Mouse (Mus musculus): ENCODE data around the gene Zfp784. TPM values are rescaled to one million over a fixed set of nuclear protein-coding genes. Genes with fewer than 3 reads are reported as not detected.
"Not testable (repeated sequence)": the region's sequence is repeated elsewhere in the genome, so short reads cannot be mapped to it uniquely, and the experiment has no call there.

The Zfp784 gene
- polyA plus RNA-seq, 1 experiment = not detected

- H3K4me1 ChIP-seq (ENCODE audit: control insufficient read depth, insufficient read depth, low read length) = no peaks in the 10 kb centered on the region; the same call in 1 of the 2 replicates
- H3K4me3 ChIP-seq (ENCODE audit: insufficient read depth, low read depth, low read length) = peak within 1 kb of the TSS; percentile 82
- WGBS = under 1% methylated on average over 47 of the region's 49 CpGs
- TF ChIP-seq CTCF (IDR thresholded peaks at IDR 0.05; ENCODE audit: insufficient read depth, low read depth, low read length) = no peak
- TF ChIP-seq POLR2A (IDR thresholded peaks at IDR 0.05; ENCODE audit: insufficient read depth, low read depth, low read length) = peak; percentile 43; the same call in 1 of the 2 replicates
- peak within 1 kb of the TSS; percentile 48; the same call in 1 of the 2 replicates for H3K27ac ChIP-seq (ENCODE audit: insufficient read depth, low read depth, low read length)
Observed at GRCm38 (mm10) chr7:5020000-5020681, 18.1 kb downstream of the Zfp784 start, which contains the start of the genes Zfp865 and Ccdc106. Gene Zfp865 (plus strand): TSS chr7:5020376. Gene Ccdc106 (plus strand): TSS chr7:5020553.

GRCm38 (mm10) chr7:5019576-5019975 lies 18.7 kb downstream of the Zfp784 start:
- not testable (repeated sequence) for H3K27ac ChIP-seq (ENCODE audit: insufficient read depth, low read depth, low read length); H3K4me1 ChIP-seq (ENCODE audit: control insufficient read depth, insufficient read depth, low read length); H3K4me3 ChIP-seq (ENCODE audit: insufficient read depth, low read depth, low read length)
- 22% methylated on average over 8 of the region's 8 CpGs for WGBS

- H3K4me1 ChIP-seq (ENCODE audit: control insufficient read depth, insufficient read depth, low read length) = peaks cover 2% of the 10 kb centered on the region; the same call in 1 of the 2 replicates
- TF ChIP-seq POLR2A (IDR thresholded peaks at IDR 0.05; ENCODE audit: insufficient read depth, low read depth, low read length) (no peak), CTCF (IDR thresholded peaks at IDR 0.05; ENCODE audit: insufficient read depth, low read depth, low read length) (no peak)
- H3K4me3 ChIP-seq (ENCODE audit: insufficient read depth, low read depth, low read length) = no peak overlapping the region
- H3K27ac ChIP-seq (ENCODE audit: insufficient read depth, low read depth, low read length) = no peak overlapping the region
- WGBS = 98% methylated on average over 21 of the region's 21 CpGs
Observed at GRCm38 (mm10) chr7:5017931-5018330, 20.3 kb downstream of the Zfp784 start.

- H3K27ac ChIP-seq (ENCODE audit: insufficient read depth, low read depth, low read length) = no peak overlapping the region
- H3K4me1 ChIP-seq (ENCODE audit: control insufficient read depth, insufficient read depth, low read length) = peaks cover 4% of the 10 kb centered on the region; the same call in 1 of the 2 replicates
- 86% methylated on average over 16 of the region's 16 CpGs for WGBS
- H3K4me3 ChIP-seq (ENCODE audit: insufficient read depth, low read depth, low read length) = no peak overlapping the region
- TF ChIP-seq POLR2A (IDR thresholded peaks at IDR 0.05; ENCODE audit: insufficient read depth, low read depth, low read length) (no peak), CTCF (IDR thresholded peaks at IDR 0.05; ENCODE audit: insufficient read depth, low read depth, low read length) (no peak)
Observed at GRCm38 (mm10) chr7:5017352-5017751, 20.9 kb downstream of the Zfp784 start.

- TF ChIP-seq POLR2A (IDR thresholded peaks at IDR 0.05; ENCODE audit: insufficient read depth, low read depth, low read length) (no peak), CTCF (IDR thresholded peaks at IDR 0.05; ENCODE audit: insufficient read depth, low read depth, low read length) (no peak)
- Histone ChIP-seq H3K27ac (ENCODE audit: insufficient read depth, low read depth, low read length) (no peak overlapping the region), H3K4me3 (ENCODE audit: insufficient read depth, low read depth, low read length) (no peak overlapping the region), H3K4me1 (ENCODE audit: control insufficient read depth, insufficient read depth, low read length) (peaks cover 4% of the 10 kb centered on the region; the same call in 1 of the 2 replicates)
- 99% methylated on average over 2 of the region's 2 CpGs for WGBS
Observed at GRCm38 (mm10) chr7:5016920-5017319, 21.3 kb downstream of the Zfp784 start.

GRCm38 (mm10) chr7:5016057-5016456 lies 22.2 kb downstream of the Zfp784 start:
- Histone ChIP-seq H3K4me3 (ENCODE audit: insufficient read depth, low read depth, low read length) (peak overlapping the region; percentile 79), H3K27ac (ENCODE audit: insufficient read depth, low read depth, low read length) (peak overlapping the region; percentile 92; the same call in 1 of the 2 replicates), H3K4me1 (ENCODE audit: control insufficient read depth, insufficient read depth, low read length) (peaks cover 4% of the 10 kb centered on the region; the same call in 1 of the 2 replicates)
- TF ChIP-seq CTCF (IDR thresholded peaks at IDR 0.05; ENCODE audit: insufficient read depth, low read depth, low read length) (no peak), POLR2A (IDR thresholded peaks at IDR 0.05; ENCODE audit: insufficient read depth, low read depth, low read length) (no peak)
- WGBS = 61% methylated on average over 3 of the region's 3 CpGs

GRCm38 (mm10) chr7:5015118-5016001 lies 22.9 kb downstream of the Zfp784 start, which contains the start of gene Gm44973:
Gene Gm44973 (plus strand): TSS chr7:5015496.
- TF ChIP-seq CTCF (IDR thresholded peaks at IDR 0.05; ENCODE audit: insufficient read depth, low read depth, low read length) = no peak
- TF ChIP-seq POLR2A (IDR thresholded peaks at IDR 0.05; ENCODE audit: insufficient read depth, low read depth, low read length) = peak; percentile 41
- Histone ChIP-seq H3K4me3 (ENCODE audit: insufficient read depth, low read depth, low read length) (peak within 1 kb of the TSS; percentile 99), H3K27ac (ENCODE audit: insufficient read depth, low read depth, low read length) (peak within 1 kb of the TSS; percentile 99), H3K4me1 (ENCODE audit: control insufficient read depth, insufficient read depth, low read length) (0 out of 2 replicates have a peak, but pooled peaks cover 4% of the 10 kb centered on the region)
- under 1% methylated on average over 70 of the region's 76 CpGs for WGBS

- Histone ChIP-seq H3K4me3 (ENCODE audit: insufficient read depth, low read depth, low read length) (peak within 1 kb of the TSS; percentile 99), H3K4me1 (ENCODE audit: control insufficient read depth, insufficient read depth, low read length) (0 out of 2 replicates have a peak, but pooled peaks cover 4% of the 10 kb centered on the region)
- under 1% methylated on average over 42 of the region's 42 CpGs for WGBS
Observed at GRCm38 (mm10) chr7:5014251-5015117, 23.8 kb downstream of the Zfp784 start, which contains the start of the genes Zfp524 and Fiz1. Gene Zfp524 (plus strand): TSS chr7:5014415. Gene Fiz1 (minus strand): TSS chr7:5014697.

More at GRCm38 (mm10) chr7:5014251-5015117, 23.8 kb downstream of the Zfp784 start, which contains the start of the genes Zfp524 and Fiz1:
- TF ChIP-seq POLR2A (IDR thresholded peaks at IDR 0.05; ENCODE audit: insufficient read depth, low read depth, low read length) (peak; percentile 67), CTCF (IDR thresholded peaks at IDR 0.05; ENCODE audit: insufficient read depth, low read depth, low read length) (no peak)
- peak within 1 kb of the TSS; percentile 99 for H3K27ac ChIP-seq (ENCODE audit: insufficient read depth, low read depth, low read length)

Measured in olfactory bulb, adult 2 months (tissue).